Mouse (Mus musculus) adrenal gland, postnatal 0 days (tissue): ENCODE data around the gene Cidec. TPM values are rescaled to one million over a fixed set of nuclear protein-coding genes. Genes with fewer than 3 reads are reported as not detected.

ENCODE experiments used
- microRNA-seq: library from miRNA; unstranded; fragments of <30 nt; microRNA quantifications from one replicate; pipeline ENCODE4, GENCODE M21; 2016; ENCODE audit warnings: borderline replicate concordance; ENCODE audit not compliant: insufficient number of aligned reads
- polyA plus RNA-seq: library from polyadenylated mRNA; unstranded; fragments of >200 nt; fragmentation: Nextera tagmentation; extraction: Ambion mirVana; gene quantifications from 2 replicates; pipeline ENCODE4 v1.2.1, GENCODE M21; 2015

The Cidec gene
- 1.2 and 2.2 TPM in 2 replicates for polyA plus RNA-seq

GRCm38 (mm10) chr6:113435664-113436205, at the start of gene Cidec:
Cidec (minus strand) TSS chr6:113435760.

DNA sequence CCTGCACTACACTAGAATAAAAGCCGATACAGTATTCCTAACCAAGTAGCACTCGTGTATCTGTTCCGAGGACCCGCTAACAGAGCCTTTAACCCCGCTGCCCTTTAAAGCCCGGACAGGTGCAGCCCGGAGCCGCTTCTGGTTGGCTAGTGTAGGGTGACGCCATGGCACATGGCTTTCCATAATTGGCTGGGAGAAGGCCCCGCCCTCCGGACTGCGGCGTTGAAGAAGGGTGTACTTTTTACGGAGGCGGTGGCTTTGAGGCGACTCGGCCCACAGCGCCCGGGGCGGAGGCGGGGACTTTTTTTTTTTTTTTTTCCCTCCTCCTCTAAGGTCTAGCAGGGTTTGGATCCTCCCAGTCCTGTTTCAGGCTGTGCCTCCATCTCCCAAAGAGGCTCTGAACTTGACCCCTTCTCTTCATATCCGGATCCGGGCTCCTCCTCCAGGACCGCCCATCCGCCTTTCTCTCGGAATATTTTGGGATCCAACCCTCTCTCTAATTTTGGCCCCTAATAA, 47.6 kb upstream of the Cidec start, which contains the start of gene Creld1:
Gene Creld1 (plus strand): TSS at position 198 of the 516 bp plus-strand sequence.

DNA sequence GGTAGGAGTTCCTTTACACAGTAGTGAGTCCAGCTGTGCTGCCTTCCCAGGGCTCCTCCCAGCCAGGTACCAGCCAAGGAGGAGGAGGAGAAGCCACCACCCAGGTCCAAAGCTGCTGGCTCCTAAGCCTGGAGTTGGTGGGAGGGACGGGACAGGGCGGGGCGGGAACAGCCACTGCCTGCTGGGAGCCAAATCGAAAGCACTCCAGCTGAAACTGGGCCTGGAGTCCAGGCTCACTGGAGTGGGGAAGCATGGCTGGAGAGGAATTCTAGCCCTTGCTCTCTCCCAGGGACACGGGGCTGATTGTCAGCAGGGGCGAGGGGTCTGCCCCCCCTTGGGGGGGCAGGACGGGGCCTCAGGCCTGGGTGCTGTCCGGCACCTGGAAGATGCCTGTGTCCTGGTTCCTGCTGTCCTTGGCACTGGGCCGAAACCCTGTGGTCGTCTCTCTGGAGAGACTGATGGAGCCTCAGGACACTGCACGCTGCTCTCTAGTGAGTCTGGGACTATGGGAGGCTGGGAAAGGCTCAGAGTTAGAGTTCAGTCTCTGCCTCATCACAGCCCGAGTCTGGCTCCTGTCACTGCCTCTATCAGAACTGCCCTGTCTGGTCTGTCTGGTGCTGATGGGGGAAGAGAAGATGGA, 35.9 kb upstream of the Cidec start, which contains the start of gene Il17rc:
Gene Il17rc (plus strand): TSS at position 131 of the 640 bp plus-strand sequence.

DNA sequence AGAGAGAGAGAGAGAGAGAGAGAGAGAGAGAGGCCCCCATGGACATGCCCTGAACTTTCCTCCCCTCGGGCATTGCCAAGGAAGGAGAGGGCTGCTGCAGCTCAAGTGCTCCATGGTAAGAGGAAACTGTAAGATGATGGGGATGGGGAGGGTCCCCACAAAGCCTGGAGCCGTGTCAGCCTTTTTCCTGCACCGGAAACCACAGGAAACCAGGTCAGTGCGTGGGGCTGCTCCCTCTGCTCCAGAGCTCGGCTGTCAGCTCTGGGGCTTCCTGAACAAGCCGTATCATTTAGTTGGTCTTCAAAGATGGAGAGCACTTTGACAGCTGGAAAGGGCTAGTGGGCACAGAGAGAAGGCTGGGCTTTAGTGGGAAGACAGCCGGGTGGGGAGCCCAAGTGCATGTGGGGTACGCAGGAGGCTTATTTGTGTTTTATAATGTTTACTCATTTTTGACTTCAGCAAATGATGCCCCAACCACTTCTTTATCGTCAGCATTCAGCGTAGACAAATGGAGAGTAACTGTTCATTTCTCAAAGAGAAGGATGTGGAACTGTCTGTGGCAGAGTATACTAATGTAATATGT, 22.5 kb upstream of the Cidec start, which contains the start of gene Il17re:
Gene Il17re (plus strand): TSS at position 533 of the 583 bp plus-strand sequence.

GRCm38 (mm10) chr6:113442442-113443090, 7.0 kb upstream of the Cidec start, which contains the start of gene Jagn1:
Jagn1 (plus strand) TSS chr6:113442569.

GRCm38 (mm10) chr6:113419199-113419587, 16.4 kb downstream of the Cidec start, which contains the start of gene Rpusd3:
Rpusd3 (minus strand) TSS chr6:113419340.

GRCm38 (mm10) chr6:113388960-113389359, 46.6 kb downstream of the Cidec start, which contains the start of gene Ttll3:
Ttll3 (plus strand) TSS chr6:113389260.

DNA sequence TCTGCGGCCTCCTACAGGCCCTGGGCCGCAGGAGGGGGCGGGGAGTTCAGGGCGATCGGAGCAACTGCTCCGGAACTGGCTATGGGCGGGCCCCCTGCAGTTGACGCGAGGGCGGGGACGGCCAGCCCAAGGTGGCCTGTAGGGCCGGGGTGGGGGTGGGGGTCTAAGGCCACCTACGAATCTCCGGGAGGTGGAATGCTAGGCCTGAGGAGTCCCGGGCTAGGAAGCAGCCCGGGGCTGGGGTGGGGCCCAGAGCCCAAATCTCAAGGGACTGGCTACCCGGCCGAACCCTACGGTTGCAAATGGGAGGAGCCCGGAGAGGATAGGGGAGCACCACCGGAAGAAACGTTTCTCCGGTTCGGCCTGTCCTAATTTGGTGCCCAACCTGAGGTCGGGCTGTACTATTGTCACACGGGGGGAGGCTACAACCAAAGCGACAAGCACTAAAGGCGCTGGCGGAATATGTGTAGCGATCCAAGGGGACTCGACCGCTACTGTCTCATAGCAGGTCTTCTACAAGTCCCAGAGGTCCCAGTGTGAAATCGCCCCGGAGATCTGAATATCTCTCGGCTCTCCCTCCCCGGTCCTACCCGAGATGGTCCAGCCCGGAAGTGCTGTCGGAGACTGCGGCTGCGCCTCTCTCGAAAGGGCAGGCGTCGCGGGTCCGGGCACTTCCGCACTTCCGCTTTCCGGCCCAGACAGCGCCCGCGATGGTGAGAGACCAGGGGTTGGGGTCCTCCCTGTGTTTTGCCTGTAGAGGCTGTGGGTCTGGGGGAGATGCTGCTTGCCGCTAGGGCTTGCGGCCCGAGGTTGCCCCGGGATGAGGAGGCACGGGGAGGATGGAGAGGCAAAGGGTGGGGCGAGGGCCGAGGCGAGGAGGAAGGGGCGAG, 57.8 kb downstream of the Cidec start, which contains the start of the genes Tada3 and Arpc4:
Gene Tada3 (minus strand): TSS at position 388 of the 890 bp plus-strand sequence.
Gene Arpc4 (plus strand): TSS at position 620 of the 890 bp plus-strand sequence.

Small RNA genes lying within 50 kb of the gene (microRNA-seq; reads per million reads assigned to microRNA genes)
- not detected for gene Gm24387

Other genes with a start within 250 kb of the Cidec start
- gene Lhfpl4, start 240.4 kb downstream of the Cidec start, polyA plus RNA-seq: 4.2 and 6.2 TPM in 2 replicates
- gene Mtmr14, start 197.9 kb downstream of the Cidec start, polyA plus RNA-seq: 30.8 and 32.0 TPM in 2 replicates
- gene Cpne9, start 153.5 kb downstream of the Cidec start, polyA plus RNA-seq: 0.11 TPM in 2 replicates
- gene Brpf1, start 128.6 kb downstream of the Cidec start, polyA plus RNA-seq: 7.2 and 9.8 TPM in 2 replicates
- gene Ogg1, start 108.8 kb downstream of the Cidec start, polyA plus RNA-seq: 12.6 and 15.8 TPM in 2 replicates
- gene Camk1, start 91.8 kb downstream of the Cidec start, polyA plus RNA-seq: 101 and 105 TPM in 2 replicates
- gene Tada3, start 57.9 kb downstream of the Cidec start, polyA plus RNA-seq: 28.2 and 43.4 TPM in 2 replicates
- gene Arpc4, start 57.6 kb downstream of the Cidec start, polyA plus RNA-seq: 282 and 330 TPM in 2 replicates
- 1.4 and 1.8 TPM in 2 replicates for gene Ttll3, start 46.5 kb downstream of the Cidec start, polyA plus RNA-seq
- 8.8 and 15.2 TPM in 2 replicates for gene Rpusd3, start 16.4 kb downstream of the Cidec start, polyA plus RNA-seq
- 62.6 and 65.0 TPM in 2 replicates for gene Jagn1, start 6.8 kb upstream of the Cidec start, polyA plus RNA-seq
- gene Il17re, start 22.7 kb upstream of the Cidec start, polyA plus RNA-seq: 2.0 and 2.7 TPM in 2 replicates
- gene Il17rc, start 35.7 kb upstream of the Cidec start, polyA plus RNA-seq: 16.6 and 22.4 TPM in 2 replicates
- gene Creld1, start 47.5 kb upstream of the Cidec start, polyA plus RNA-seq: 26.5 and 32.6 TPM in 2 replicates
- gene Prrt3, start 66.2 kb upstream of the Cidec start, polyA plus RNA-seq: 0.62 and 0.69 TPM in 2 replicates
- gene Emc3, start 95.9 kb upstream of the Cidec start, polyA plus RNA-seq: 107 and 145 TPM in 2 replicates
- 2.4 and 3.5 TPM in 2 replicates for gene Fancd2, start 95.9 kb upstream of the Cidec start, polyA plus RNA-seq
- gene Fancd2os, start 165.0 kb upstream of the Cidec start, polyA plus RNA-seq: 0.49 and 0.65 TPM in 2 replicates
- 300 and 360 TPM in 2 replicates for gene Brk1, start 169.0 kb upstream of the Cidec start, polyA plus RNA-seq
- gene Vhl, start 188.2 kb upstream of the Cidec start, polyA plus RNA-seq: 37.0 and 43.4 TPM in 2 replicates
- 5.2 and 6.3 TPM in 2 replicates for gene Irak2, start 202.7 kb upstream of the Cidec start, polyA plus RNA-seq